Mouse (Mus musculus): ENCODE data around the gene Tomm5. TPM values are rescaled to one million over a fixed set of nuclear protein-coding genes. Genes with fewer than 3 reads are reported as not detected.

Gene Tomm5
- polyA plus RNA-seq, 1 experiment from 2014 or later: 176 TPM

Other genes starting within 250 kb of the Tomm5 start
- gene Grhpr, start 126.7 kb downstream of the Tomm5 start, polyA plus RNA-seq (2014; fragmentation: Nextera tagmentation; extraction: Ambion mirVana): 17.9 and 21.1 TPM in 2 replicates
- 48.9 and 52.0 TPM in 2 replicates for gene Zbtb5, start 95.7 kb downstream of the Tomm5 start, polyA plus RNA-seq (2014; fragmentation: Nextera tagmentation; extraction: Ambion mirVana)
- gene Polr1e, start 89.5 kb downstream of the Tomm5 start, polyA plus RNA-seq (2014; fragmentation: Nextera tagmentation; extraction: Ambion mirVana): 35.3 and 38.7 TPM in 2 replicates
- 10.4 and 15.8 TPM in 2 replicates for gene Fbxo10, start 23.5 kb downstream of the Tomm5 start, polyA plus RNA-seq (2014; fragmentation: Nextera tagmentation; extraction: Ambion mirVana)
- 0.25 and 0.62 TPM in 2 replicates for gene Frmpd1, start 76.8 kb upstream of the Tomm5 start, polyA plus RNA-seq (2014; fragmentation: Nextera tagmentation; extraction: Ambion mirVana)
- 23.9 and 25.6 TPM in 2 replicates for gene Trmt10b, start 189.0 kb upstream of the Tomm5 start, polyA plus RNA-seq (2014; fragmentation: Nextera tagmentation; extraction: Ambion mirVana)
- 8.5 and 8.8 TPM in 2 replicates for gene Dcaf10, start 234.0 kb upstream of the Tomm5 start, polyA plus RNA-seq (2014; fragmentation: Nextera tagmentation; extraction: Ambion mirVana)
- 44.5 and 52.4 TPM in 2 replicates for gene Exosc3, start 234.6 kb upstream of the Tomm5 start, polyA plus RNA-seq (2014; fragmentation: Nextera tagmentation; extraction: Ambion mirVana)

All from forebrain, embryonic 14.5 days (tissue).